Mouse (Mus musculus): ENCODE measurements at regions not wholly inside any gene's neighbourhood (a gene's known extent, or its start where the extent isn't known, plus 50 kb on each side); places are given as distances from the start of the nearest gene placed in this dataset.

- Histone ChIP-seq H3K9me3 (no peaks in the 10 kb centered on the region), H3K36me3 (no peaks in the 10 kb centered on the region), H3K4me2 (peak overlapping the region; percentile 66), H3K27ac (replicated peaks) (no peak overlapping the region), H3K4me3 (peak overlapping the region; percentile 40), H3K27me3 (replicated peaks) (peaks cover 47% of the 10 kb centered on the region), H3K4me1 (peaks cover 6% of the 10 kb centered on the region; the same call in 1 of the 2 replicates), H3K9ac (peak overlapping the region; percentile 33; the same call in 1 of the 2 replicates)
- WGBS, result 8% methylated on average over 21 of the region's 22 CpGs
- ATAC-seq (ENCODE audit: extremely low read depth, insufficient number of reproducible peaks, low FRiP score, low TSS enrichment), result no peak
These were observed 74.6 kb upstream of the Vrk1 start for GRCm38 (mm10) chr12:105935441-105935880.

DNA sequence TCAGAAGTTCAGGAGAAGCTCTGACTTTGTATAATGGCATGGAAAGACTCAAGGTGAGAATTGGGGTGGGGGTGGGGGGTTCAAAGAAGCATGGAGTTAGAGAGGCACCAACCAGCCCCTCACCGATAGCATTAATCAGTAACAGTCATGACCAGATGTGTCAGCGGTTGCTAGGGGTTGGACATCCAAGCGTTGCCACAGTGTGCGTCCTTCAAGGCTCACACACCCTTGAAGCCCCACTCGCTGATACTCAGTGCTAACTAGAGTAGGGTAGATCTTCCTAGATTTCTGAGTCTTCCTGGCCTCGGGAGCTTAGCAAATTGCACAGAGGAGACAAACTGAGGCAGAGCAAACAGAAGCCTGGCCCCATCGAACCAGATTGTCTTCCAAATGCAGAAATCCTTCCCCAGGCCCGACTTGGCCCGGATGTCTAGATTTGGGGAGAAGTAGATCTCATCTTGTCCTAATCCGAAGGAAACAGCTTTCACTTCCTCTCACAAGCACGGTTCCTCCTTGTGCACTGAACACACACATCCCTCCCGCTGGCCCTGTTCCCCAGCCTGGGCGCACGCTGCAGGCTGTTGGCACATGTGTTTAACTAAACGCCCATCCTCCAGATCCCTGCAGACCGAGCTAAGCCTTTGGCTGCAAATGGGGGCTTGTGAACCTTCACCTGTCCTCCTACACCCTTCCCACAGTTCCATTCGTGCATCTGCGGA lies 73.1 kb upstream of the Vrk1 start:
- Histone ChIP-seq H3K4me3 (no peak overlapping the region), H3K36me3 (no peaks in the 10 kb centered on the region), H3K27me3 (replicated peaks) (peaks cover 47% of the 10 kb centered on the region), H3K27ac (replicated peaks) (no peak overlapping the region), H3K9me3 (no peaks in the 10 kb centered on the region), H3K9ac (no peak overlapping the region), H3K4me1 (peaks cover 6% of the 10 kb centered on the region; the same call in 1 of the 2 replicates), H3K4me2 (no peak overlapping the region)
- ATAC-seq (ENCODE audit: extremely low read depth, insufficient number of reproducible peaks, low FRiP score, low TSS enrichment), result no peak
- WGBS, result 70% methylated on average over 18 of the region's 18 CpGs

DNA sequence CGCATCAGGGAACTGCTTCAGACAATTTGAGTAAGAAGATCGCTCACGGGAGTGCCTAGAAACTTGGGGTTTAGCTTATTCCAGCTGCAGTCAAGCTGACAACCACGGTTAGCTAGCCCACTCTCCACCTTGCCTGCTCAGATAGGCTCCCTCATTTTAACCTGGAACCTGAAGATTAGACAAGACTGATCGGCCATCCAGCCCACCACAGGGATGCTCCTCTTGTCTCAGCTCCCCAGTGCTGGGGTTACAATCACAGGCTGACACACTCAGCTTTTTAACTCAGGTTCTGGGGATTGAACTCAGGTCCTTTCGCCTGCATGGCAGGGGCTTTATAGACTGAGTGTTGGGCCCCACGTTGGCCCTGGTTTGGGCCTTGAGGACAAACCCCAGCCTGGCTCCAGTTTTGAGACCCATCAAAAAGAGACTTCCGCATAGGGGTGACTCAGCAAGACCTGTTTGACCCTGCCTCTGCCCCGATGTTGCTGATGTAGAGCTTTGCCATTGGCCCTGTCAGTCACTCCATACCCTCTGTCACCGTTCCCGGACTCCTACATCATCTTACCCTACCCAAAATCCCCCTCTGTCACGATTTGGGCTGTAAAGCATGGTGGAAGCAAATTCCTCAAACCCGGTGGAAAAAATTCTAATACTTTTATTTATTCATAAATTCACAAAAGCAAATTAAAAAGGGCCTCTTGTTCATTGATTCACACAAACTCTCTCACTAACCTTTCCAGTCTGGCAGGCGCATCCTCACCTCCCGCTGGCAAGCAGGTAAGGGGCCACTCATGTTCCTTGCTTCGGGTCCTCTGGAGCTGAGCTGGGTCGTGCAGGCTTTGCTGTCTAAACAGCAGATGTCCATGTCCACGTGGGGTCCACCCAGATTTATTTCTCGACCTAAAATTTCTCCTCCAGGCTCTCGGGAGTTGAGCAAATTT lies 67.6 kb upstream of the Vrk1 start:
- Histone ChIP-seq H3K36me3 (no peaks in the 10 kb centered on the region), H3K27ac (replicated peaks) (no peak overlapping the region), H3K9ac (no peak overlapping the region), H3K4me1 (no peaks in the 10 kb centered on the region), H3K9me3 (no peaks in the 10 kb centered on the region), H3K27me3 (replicated peaks) (peaks cover 13% of the 10 kb centered on the region), H3K4me3 (no peak overlapping the region), H3K4me2 (no peak overlapping the region)
- WGBS, result 69% methylated on average over 20 of the region's 20 CpGs
- no peak for ATAC-seq (ENCODE audit: extremely low read depth, insufficient number of reproducible peaks, low FRiP score, low TSS enrichment)

DNA sequence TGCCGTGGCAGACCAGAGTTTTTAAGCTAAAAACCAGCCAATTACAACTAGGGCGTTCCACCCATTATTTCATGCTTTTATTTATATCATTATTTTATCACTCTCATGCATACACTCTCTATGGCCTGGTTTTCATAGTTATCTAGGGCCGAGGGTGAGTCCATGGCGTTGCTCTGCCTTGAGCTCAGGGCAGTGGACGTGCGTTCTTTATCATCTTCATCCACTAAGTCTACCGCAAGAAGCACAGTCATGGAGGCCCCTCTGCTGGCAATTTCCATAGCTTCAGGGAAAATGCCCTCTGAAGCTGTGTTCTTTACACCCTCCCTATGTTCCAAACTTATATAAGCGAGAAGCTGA lies 67.0 kb upstream of the Vrk1 start:
- Histone ChIP-seq H3K4me3 (no peak overlapping the region), H3K4me1 (no peaks in the 10 kb centered on the region), H3K27ac (replicated peaks) (no peak overlapping the region), H3K9ac (no peak overlapping the region), H3K9me3 (no peaks in the 10 kb centered on the region), H3K36me3 (no peaks in the 10 kb centered on the region), H3K27me3 (replicated peaks) (peaks cover 7% of the 10 kb centered on the region; the same call in 1 of the 2 replicates), H3K4me2 (no peak overlapping the region)
- 75% methylated on average over 8 of the region's 8 CpGs for WGBS
- ATAC-seq (ENCODE audit: extremely low read depth, insufficient number of reproducible peaks, low FRiP score, low TSS enrichment), result no peak

- Histone ChIP-seq H3K4me3 (no peak overlapping the region), H3K9ac (no peak overlapping the region), H3K27ac (replicated peaks) (no peak overlapping the region), H3K27me3 (replicated peaks) (no peaks in the 10 kb centered on the region), H3K36me3 (no peaks in the 10 kb centered on the region), H3K4me1 (no peaks in the 10 kb centered on the region), H3K4me2 (no peak overlapping the region), H3K9me3 (no peaks in the 10 kb centered on the region)
- 54% methylated on average over 5 of the region's 5 CpGs for WGBS
- ATAC-seq (ENCODE audit: extremely low read depth, insufficient number of reproducible peaks, low FRiP score, low TSS enrichment), result no peak
These were observed 62.7 kb upstream of the Vrk1 start for GRCm38 (mm10) chr12:105947332-105947731.

DNA sequence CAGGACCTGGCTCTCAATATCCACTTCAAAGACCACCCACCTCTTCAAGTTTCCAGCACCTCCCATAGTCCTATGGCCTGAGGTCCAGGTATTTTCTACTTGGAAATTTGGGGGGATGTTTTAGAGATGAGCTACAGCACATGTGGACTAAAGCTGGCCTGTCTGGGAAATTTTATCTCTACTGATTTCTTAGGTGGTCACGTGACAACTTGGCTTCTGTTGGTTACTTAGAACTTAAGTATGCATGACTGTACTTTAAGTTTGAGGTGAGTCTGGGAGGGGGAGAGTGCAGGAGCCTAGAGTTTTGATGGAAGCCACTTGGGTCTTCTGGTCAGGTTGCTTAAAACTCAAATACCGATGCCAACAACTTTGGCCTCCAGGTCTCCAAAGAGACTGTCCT lies 61.7 kb upstream of the Vrk1 start:
- Histone ChIP-seq H3K9ac (no peak overlapping the region), H3K4me1 (no peaks in the 10 kb centered on the region), H3K4me3 (no peak overlapping the region), H3K36me3 (no peaks in the 10 kb centered on the region), H3K27ac (replicated peaks) (no peak overlapping the region), H3K9me3 (no peaks in the 10 kb centered on the region), H3K27me3 (replicated peaks) (no peaks in the 10 kb centered on the region), H3K4me2 (no peak overlapping the region)
- ATAC-seq (ENCODE audit: extremely low read depth, insufficient number of reproducible peaks, low FRiP score, low TSS enrichment), result no peak
- 74% methylated on average over 2 of the region's 2 CpGs for WGBS

DNA sequence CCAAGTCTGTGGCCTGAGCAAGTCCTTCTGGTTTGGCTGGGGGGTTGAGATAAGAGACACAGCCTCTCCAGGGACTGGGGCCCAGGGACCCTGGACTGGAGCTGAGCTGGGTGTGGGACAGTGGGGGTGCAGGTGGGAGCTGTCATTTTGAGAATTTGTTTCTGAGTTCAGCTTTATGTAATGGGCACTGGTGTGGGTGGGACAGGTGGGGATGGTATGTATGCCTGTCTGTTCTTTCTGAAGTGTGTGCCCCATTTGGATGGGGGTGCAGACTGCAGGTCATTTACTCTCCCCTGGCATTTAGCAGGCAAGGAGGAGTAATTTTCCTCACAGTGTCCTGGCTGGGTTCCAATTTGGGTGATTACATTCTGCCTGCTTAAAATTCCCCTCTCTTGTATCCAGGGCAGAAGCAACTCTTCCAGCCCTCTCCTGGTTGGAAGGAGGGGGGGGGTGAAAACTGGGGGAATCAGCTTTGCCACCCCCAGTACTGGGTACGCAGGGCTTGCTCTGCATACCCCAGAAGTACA lies 54.2 kb upstream of the Vrk1 start:
- Histone ChIP-seq H3K4me3 (no peak overlapping the region), H3K9me3 (no peaks in the 10 kb centered on the region), H3K4me1 (peaks cover 13% of the 10 kb centered on the region), H3K36me3 (no peaks in the 10 kb centered on the region), H3K9ac (no peak overlapping the region), H3K4me2 (no peak overlapping the region), H3K27me3 (replicated peaks) (peaks cover 25% of the 10 kb centered on the region), H3K27ac (replicated peaks) (no peak overlapping the region)
- 50% methylated on average over 1 of the region's 1 CpGs for WGBS
- ATAC-seq (ENCODE audit: extremely low read depth, insufficient number of reproducible peaks, low FRiP score, low TSS enrichment), result no peak

DNA sequence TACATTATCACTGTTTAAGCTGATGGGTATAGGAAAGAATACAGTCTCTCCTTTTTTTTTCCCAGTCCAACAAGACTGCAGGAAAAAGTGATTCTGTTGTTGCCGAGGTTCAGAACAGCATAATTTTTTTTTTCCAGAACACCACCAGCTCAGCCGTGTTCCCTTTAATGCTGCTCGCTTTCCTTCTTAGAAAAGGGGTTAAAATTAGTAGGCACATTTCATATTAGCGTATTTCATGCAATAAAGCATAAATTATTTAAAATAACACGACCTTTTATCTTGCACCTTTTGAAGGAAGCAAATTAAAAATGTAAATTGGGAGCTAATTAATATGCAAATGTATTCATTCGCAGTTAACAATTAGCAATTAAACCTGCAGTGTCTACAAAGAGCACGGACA lies 50.3 kb upstream of the Vrk1 start:
- Histone ChIP-seq H3K4me1 (peaks cover 24% of the 10 kb centered on the region), H3K27me3 (replicated peaks) (peaks cover 42% of the 10 kb centered on the region), H3K9me3 (no peaks in the 10 kb centered on the region), H3K4me3 (no peak overlapping the region), H3K4me2 (no peak overlapping the region), H3K27ac (replicated peaks) (no peak overlapping the region), H3K36me3 (no peaks in the 10 kb centered on the region), H3K9ac (no peak overlapping the region)
- no peak for ATAC-seq (ENCODE audit: extremely low read depth, insufficient number of reproducible peaks, low FRiP score, low TSS enrichment)
- 56% methylated on average over 7 of the region's 7 CpGs for WGBS

Data from heart, embryonic 13.5 days (tissue).